Mouse (Mus musculus) stomach, postnatal 0 days (tissue): ENCODE measurements at regions not wholly inside any gene's neighbourhood (a gene's known extent, or its start where the extent isn't known, plus 50 kb on each side); places are given as distances from the start of the nearest gene placed in this dataset.

Experiments used
- ATAC-seq: fragments of 200-750 bp; cut with Nextera tagmentation; 2 replicates; pipeline ENCODE4 v1.8.0; 2017; ENCODE audit not compliant: low FRiP score, low TSS enrichment
- DNase-seq: peaks from one replicate; pipeline ENCODE4 v3.0.0-alpha.2; 2016; ENCODE audit warnings: low spot score
- H3K27ac ChIP-seq: fragments of 300-500 bp; sonication (generic); replicated peaks from 2 replicates; pipeline ENCODE4 v1.5.1; 2014; ENCODE audit warnings: mild to moderate bottlenecking, control low read depth
- H3K27me3 ChIP-seq: fragments of 300-500 bp; sonication (generic); 2 replicates; pipeline ENCODE4 v1.6.1; 2014; ENCODE audit warnings: low read length; ENCODE audit not compliant: control insufficient read depth, insufficient read depth
- H3K36me3 ChIP-seq: fragments of 300-500 bp; sonication (generic); 2 replicates; pipeline ENCODE4 v1.6.1; 2014; ENCODE audit warnings: low read length, mixed read lengths; ENCODE audit not compliant: control insufficient read depth, insufficient read depth
- H3K4me1 ChIP-seq: fragments of 300-500 bp; sonication (generic); replicated peaks from 2 replicates; pipeline ENCODE4 v1.6.1; 2014; ENCODE audit warnings: antibody characterized with exemption; ENCODE audit not compliant: control insufficient read depth, insufficient read depth
- H3K4me2 ChIP-seq: fragments of 300-500 bp; sonication (generic); replicated peaks from 2 replicates; pipeline ENCODE4 v1.6.1; 2014; ENCODE audit warnings: low read depth, mild to moderate bottlenecking, control low read depth, moderate library complexity
- H3K4me3 ChIP-seq: fragments of 300-500 bp; sonication (generic); 2 replicates; pipeline ENCODE4 v1.5.1; 2014; ENCODE audit warnings: low read depth, low read length, control low read depth
- H3K9ac ChIP-seq: fragments of 300-500 bp; sonication (generic); 2 replicates; pipeline ENCODE4 v1.6.1; 2014; ENCODE audit warnings: mild to moderate bottlenecking, low read length, control low read depth, mixed read lengths
- H3K9me3 ChIP-seq: fragments of 300-500 bp; sonication (generic); 2 replicates; pipeline ENCODE4 v1.6.1; 2016; ENCODE audit warnings: low read length; ENCODE audit not compliant: control insufficient read depth
- CTCF ChIP-seq: IDR thresholded peaks from 2 replicates; pipeline ENCODE4 v1.5.1; 2016; ENCODE audit warnings: antibody characterized with exemption, low read depth, mild to moderate bottlenecking, moderate library complexity
- EP300 ChIP-seq: optimal IDR thresholded peaks from 2 replicates; pipeline ENCODE3; 2016; ENCODE audit warnings: antibody characterized with exemption
- WGBS: fragments of 180-500 bp; shearing (Covaris S2); extraction: QIAGEN DNeasy Blood & Tissue Kit; methylation state at CpG from one replicate; pipeline ENCODE4 v1.1.7; 2014; 5-methylcytosine and 5-hydroxymethylcytosine counted together

GRCm38 (mm10) chr1:165035618-165036017 is 100.3 kb upstream of the Xcl1 start:
- Histone ChIP-seq H3K36me3 (no peaks in the 10 kb centered on the region), H3K27ac (no peak overlapping the region), H3K9ac (no peak overlapping the region), H3K4me2 (no peak overlapping the region), H3K4me3 (no peak overlapping the region), H3K4me1 (no peaks in the 10 kb centered on the region), H3K9me3 (no peaks in the 10 kb centered on the region), H3K27me3 (no peaks in the 10 kb centered on the region)
- ATAC-seq = no peak
- WGBS = 87% methylated on average over 1 of the region's 1 CpGs
- TF ChIP-seq EP300 (no peak), CTCF (peak; percentile 68)
- no peak for DNase-seq

DNA sequence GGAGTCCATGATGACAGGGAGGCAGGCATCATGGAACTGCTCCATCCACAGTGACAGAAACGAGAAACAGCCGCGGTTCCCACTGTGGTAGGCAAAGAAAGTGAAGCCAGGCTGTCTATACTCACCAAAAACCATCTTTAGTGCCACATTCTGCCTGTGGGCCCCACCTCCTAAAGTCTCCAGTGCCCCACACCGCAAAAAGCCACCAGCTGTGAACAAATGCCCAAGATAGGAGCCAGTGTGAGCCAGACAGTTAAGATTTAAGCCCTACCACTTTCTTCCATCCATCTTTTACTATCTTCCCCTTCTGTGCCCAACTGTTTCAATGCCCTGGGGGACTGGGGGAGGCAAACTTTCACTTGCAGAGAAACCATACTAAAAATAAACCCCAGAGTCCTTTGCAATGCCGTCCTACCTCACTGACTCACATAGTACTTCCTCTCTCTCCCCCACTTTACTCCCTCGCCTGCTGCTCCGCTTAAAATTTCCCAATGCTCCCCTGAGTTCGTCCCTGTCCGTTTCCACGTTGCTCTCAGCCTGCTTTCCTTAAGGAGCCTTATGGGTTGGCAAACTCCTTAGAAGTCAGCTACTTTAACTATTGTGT is 85.7 kb upstream of the Xcl1 start:
- Histone ChIP-seq H3K27ac (no peak overlapping the region), H3K9me3 (no peaks in the 10 kb centered on the region), H3K4me2 (no peak overlapping the region), H3K4me1 (no peaks in the 10 kb centered on the region), H3K4me3 (no peak overlapping the region), H3K27me3 (no peaks in the 10 kb centered on the region), H3K9ac (no peak overlapping the region), H3K36me3 (no peaks in the 10 kb centered on the region)
- ATAC-seq = no peak
- WGBS = 72% methylated on average over 10 of the region's 10 CpGs
- TF ChIP-seq CTCF = no peak
- TF ChIP-seq EP300 = no peak
- no peak for DNase-seq

DNA sequence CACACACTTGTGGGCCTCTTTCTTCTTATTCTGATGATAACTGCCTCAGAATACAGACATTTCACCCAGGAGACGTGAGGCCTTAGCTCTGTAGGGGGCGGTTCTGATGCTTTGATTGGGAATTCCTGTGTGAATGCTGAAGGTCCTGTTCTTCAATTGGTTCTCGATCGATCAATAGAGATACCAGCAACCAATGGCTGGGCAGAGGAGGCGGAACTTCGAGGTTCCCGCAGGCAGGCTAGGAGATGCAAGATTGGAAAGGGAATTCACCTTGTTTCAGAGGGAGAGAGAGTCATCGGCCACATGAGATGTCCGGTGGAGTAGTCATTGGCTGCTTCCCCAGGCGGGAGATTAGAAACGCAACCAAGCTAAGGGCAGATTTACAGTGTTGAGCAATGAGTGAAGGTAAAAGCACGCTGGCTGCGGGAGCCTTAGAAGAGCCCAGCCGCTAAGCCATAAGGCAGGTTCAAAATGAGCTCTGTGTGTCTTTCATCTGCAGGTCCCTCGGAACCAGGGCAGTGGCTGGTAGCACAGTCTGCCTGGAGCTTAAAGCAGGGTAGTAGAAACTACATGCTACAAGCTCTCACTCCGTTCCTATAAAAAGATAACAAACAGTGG is 83.5 kb upstream of the Xcl1 start:
- 16% methylated on average over 16 of the region's 16 CpGs for WGBS
- Histone ChIP-seq H3K4me2 (peak overlapping the region; percentile 40), H3K4me3 (peak overlapping the region; percentile 19; the same call in 1 of the 2 replicates), H3K27me3 (no peaks in the 10 kb centered on the region), H3K27ac (no peak overlapping the region), H3K9ac (peak overlapping the region; percentile 27; the same call in 1 of the 2 replicates), H3K36me3 (no peaks in the 10 kb centered on the region), H3K9me3 (no peaks in the 10 kb centered on the region), H3K4me1 (no peaks in the 10 kb centered on the region)
- peak; percentile 93 for ATAC-seq
- peak; percentile 79 for DNase-seq
- TF ChIP-seq CTCF = 0 out of 2 replicates have a peak, but pooled peaks have one; percentile 6
- TF ChIP-seq EP300 = no peak

DNA sequence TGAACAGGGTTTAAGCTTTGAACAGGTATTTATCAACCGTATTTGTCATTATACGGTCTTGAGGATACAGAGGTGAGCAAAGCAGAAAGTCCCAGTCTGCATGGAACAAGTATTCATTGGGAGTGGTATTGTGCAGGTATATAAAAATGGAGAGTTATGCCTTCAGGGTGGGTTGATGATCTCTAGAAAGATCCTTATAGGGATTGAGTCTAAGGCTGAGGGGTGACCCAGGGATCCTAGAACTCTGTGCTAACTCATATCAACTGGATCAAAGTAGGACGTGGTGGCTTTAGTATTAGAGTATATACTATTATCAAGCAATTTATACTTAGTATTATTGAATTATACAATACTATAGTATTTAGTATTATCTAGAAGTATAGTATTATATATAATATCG is 82.9 kb upstream of the Xcl1 start:
- Histone ChIP-seq H3K9ac (no peak overlapping the region), H3K36me3 (no peaks in the 10 kb centered on the region), H3K4me1 (no peaks in the 10 kb centered on the region), H3K27ac (no peak overlapping the region), H3K4me3 (no peak overlapping the region), H3K9me3 (no peaks in the 10 kb centered on the region), H3K4me2 (no peak overlapping the region), H3K27me3 (no peaks in the 10 kb centered on the region)
- 87% methylated on average over 4 of the region's 4 CpGs for WGBS
- DNase-seq (no peak), ATAC-seq (no peak)
- TF ChIP-seq CTCF (no peak), EP300 (no peak)

DNA sequence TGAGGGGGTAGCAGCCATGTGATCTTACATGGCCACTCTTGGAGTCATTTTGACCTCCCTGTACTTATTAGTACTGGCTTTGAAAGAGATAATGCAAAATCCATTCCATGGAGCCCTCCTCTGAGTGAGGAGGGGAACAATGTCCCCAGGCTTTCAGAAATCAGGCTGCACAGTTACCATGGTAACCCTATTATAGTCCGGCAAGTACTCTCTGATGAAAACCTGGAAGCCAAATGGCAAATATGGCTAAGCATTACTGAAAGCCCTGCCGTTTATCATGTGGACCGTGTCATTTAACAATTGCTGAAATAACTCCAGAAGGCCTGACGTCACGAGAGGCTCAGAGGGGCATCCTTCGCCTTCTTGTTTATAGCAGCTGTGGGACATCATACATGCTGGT is 82.5 kb upstream of the Xcl1 start:
- no peaks in the 10 kb centered on the region for H3K9me3 ChIP-seq
- no peaks in the 10 kb centered on the region for H3K36me3 ChIP-seq
- no peak overlapping the region for H3K4me3 ChIP-seq
- DNase-seq (no peak), ATAC-seq (no peak)
- no peak overlapping the region for H3K9ac ChIP-seq
- no peaks in the 10 kb centered on the region for H3K4me1 ChIP-seq
- 68% methylated on average over 6 of the region's 6 CpGs for WGBS
- no peak overlapping the region for H3K27ac ChIP-seq
- TF ChIP-seq EP300 = no peak
- no peak for TF ChIP-seq CTCF
- no peak overlapping the region for H3K4me2 ChIP-seq
- no peaks in the 10 kb centered on the region for H3K27me3 ChIP-seq

DNA sequence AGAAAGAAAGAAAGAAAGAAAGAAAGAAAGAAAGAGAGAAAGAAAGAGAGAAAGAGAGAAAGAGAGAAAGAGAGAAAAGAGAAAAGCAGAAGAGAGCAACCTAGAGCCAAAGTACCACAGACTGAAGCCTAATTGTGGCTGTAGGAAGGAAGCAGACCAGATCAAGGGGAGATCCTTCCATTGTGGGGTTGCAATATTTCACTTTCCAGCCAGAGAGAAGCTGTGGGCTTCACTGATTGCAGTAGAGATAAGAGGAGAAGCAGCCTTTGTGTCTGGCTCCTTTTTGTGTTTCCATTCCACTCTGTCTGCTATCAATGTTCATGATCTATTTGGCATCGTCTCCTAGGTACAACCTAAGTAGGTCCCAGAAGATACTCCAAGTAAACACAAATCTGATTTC is 79.0 kb upstream of the Xcl1 start:
- no peak for TF ChIP-seq EP300
- TF ChIP-seq CTCF = no peak
- no peaks in the 10 kb centered on the region for H3K4me1 ChIP-seq

More for the DNA sequence above, 79.0 kb upstream of the Xcl1 start:
- Histone ChIP-seq H3K9me3 (no peaks in the 10 kb centered on the region), H3K4me2 (no peak overlapping the region), H3K27me3 (no peaks in the 10 kb centered on the region), H3K27ac (no peak overlapping the region), H3K36me3 (no peaks in the 10 kb centered on the region), H3K4me3 (no peak overlapping the region), H3K9ac (no peak overlapping the region)
- ATAC-seq = no peak
- 48% methylated on average over 1 of the region's 1 CpGs for WGBS
- no peak for DNase-seq
